Mouse (Mus musculus) gastrocnemius, postnatal 25 days (tissue): ENCODE measurements around the gene Gm8246. TPM values are rescaled to one million over a fixed set of nuclear protein-coding genes. Genes with fewer than 3 reads are reported as not detected.
"Not testable (repeated sequence)": the region's sequence is repeated elsewhere in the genome, so short reads cannot be mapped to it uniquely, and the experiment has no call there.

Experiments used
- DNase-seq: peaks from one replicate; pipeline ENCODE4 v3.0.0; 2022
- long read RNA-seq, 2 experiments: library from polyadenylated mRNA; stranded (forward); transcript quantifications; one replicate each; pipeline ENCODE4 v2.0.0; 2021
- total RNA-seq, 2 experiments: library from RNA; stranded (reverse); gene quantifications; 1 replicate in 1 of 2; 2 replicates in 1 of 2; pipeline ENCODE4 v1.2.3; 2021

The Gm8246 gene
- total RNA-seq, result not detected
- long read RNA-seq, experiment 1, result 0 reads
- long read RNA-seq, experiment 2, result 0 reads

DNA sequence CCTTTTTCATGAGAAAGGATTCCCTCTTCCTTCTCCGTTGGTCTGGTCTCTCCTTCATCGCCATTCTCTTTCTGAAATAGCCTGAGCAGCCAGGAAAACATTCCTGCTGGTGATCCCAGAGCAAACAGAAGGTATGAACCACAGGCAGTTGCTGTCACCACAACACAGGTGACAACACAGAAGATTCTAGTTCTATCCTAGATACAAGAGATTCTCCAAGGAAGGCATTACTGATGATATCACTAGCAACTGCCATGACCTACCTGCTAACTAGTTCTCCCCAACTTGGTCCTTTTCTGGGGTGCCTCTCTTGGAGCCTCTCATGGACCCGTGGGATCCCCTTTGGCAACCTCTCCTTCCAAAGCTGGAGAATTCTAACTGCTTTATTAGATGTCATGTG, at the start of gene Gm8246:
TSS of gene Gm8246 (minus strand) at position 101 of the 400 bp plus-strand sequence.
- not testable (repeated sequence) for DNase-seq

DNA sequence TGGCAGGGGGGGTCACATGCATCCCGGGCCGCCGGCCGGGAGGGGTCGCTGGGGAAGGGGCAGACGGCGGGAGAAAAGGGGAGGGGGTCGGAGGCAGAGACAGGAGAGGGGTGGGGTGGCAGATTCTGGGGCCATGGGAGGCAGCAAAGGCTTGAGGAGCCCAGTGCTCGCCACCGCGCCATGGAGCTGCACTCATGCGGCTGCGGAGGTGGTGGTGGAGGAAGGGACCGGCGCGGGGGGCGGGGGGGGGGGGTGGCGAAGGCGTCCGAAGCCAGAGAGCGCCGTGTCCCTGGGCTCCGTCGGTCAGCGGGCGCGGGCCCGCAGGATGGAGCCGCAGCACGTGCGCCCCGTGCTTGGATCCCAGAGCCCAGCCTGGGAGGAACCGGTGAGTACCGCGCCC, 23.7 kb upstream of the Gm8246 start, which contains the start of gene Gm3488:
TSS of gene Gm3488 (plus strand) at position 301 of the 400 bp plus-strand sequence.
- DNase-seq, result not testable (repeated sequence)

GRCm38 (mm10) chr14:5483907-5484306, 6.3 kb upstream of the Gm8246 start, which contains the start of gene Gm3187:
TSS of gene Gm3187 (plus strand) at chr14:5484207.
- not testable (repeated sequence) for DNase-seq

- DNase-seq, result not testable (repeated sequence)
These were observed 17.2 kb downstream of the Gm8246 start for GRCm38 (mm10) chr14:5460469-5460868.

- not testable (repeated sequence) for DNase-seq
These were observed 22.3 kb downstream of the Gm8246 start, which contains the start of gene Gm3194 for GRCm38 (mm10) chr14:5455367-5455766. TSS of gene Gm3194 (minus strand) at chr14:5455467.

Other genes with a start within 250 kb of the Gm8246 start
- not detected for gene Gm3526, start 217.2 kb downstream of the Gm8246 start, total RNA-seq
- not detected for gene Gm3542, start 142.9 kb downstream of the Gm8246 start, total RNA-seq
- gene Gm3500, start 88.8 kb downstream of the Gm8246 start, total RNA-seq, result not detected
- under 1 TPM; 0.33 to 0.40 TPM for gene Gm3194, start 22.4 kb downstream of the Gm8246 start, total RNA-seq
- not detected for gene Gm3187, start 6.4 kb upstream of the Gm8246 start, total RNA-seq
- under 1 TPM in 1 of 2 experiments, not detected in 1; 0.15 TPM for gene Gm3488, start 23.8 kb upstream of the Gm8246 start, total RNA-seq
- gene Gm3532, start 60.7 kb upstream of the Gm8246 start, total RNA-seq, result not detected
- not detected for gene Gm8265, start 155.2 kb upstream of the Gm8246 start, total RNA-seq
- not detected for gene Gm9603, start 209.6 kb upstream of the Gm8246 start, total RNA-seq